Comparison of ENCODE assay signal across 30 mouse cellular contexts in the genomic region with DNA sequence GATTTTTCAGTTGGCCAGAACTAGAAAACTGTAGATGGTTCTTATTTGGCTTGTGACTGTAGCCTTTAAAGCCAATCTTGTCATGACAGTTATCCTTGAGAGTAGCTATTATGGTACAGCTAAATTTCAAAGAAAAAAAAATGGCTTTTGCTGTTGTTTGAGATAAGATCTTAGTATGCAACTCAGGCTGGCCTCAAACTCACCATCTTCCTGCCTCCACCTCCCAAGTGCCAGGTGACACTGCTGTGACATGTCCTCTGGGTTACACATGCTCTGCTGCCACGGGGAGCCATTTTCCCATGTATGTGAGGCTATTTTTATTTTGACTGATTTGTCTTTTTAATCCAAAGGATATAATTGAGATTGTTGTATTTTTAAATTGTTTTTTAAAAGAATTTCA.
DNase-seq lines count a peak whose midpoint lies in the region; ATAC-seq lines count a peak whose summit lies in the region.
"Had no signal": no experiment of that assay in that cellular context is flagged by ENCODE, and none has a peak within 500 bp of the region (broad histone marks: within the 10 kb centered on the region; RNA-seq: fewer than 3 reads in every experiment).

No protein-coding gene starts in this region.

- H3K36me3 ChIP-seq in heart, embryonic 16.5 days (ENCODE audit: control insufficient read depth, insufficient read depth): peaks cover 4% of the 10 kb centered on the region; the same call in 1 of the 2 replicates
- no peaks in the 10 kb centered on the region for H3K36me3 ChIP-seq in midbrain, embryonic 15.5 days (replicated peaks)
- H3K36me3 ChIP-seq: embryonic facial prominence, embryonic 10.5 days; embryonic facial prominence, embryonic 13.5 days; forebrain, embryonic 12.5 days; forebrain, embryonic 15.5 days; heart, embryonic 10.5 days; heart, embryonic 13.5 days; hindbrain, embryonic 10.5 days; hindbrain, embryonic 13.5 days had no signal

- H3K4me3 ChIP-seq in heart, embryonic 16.5 days (ENCODE audit: low read length): no peak overlapping the region
- H3K4me3 ChIP-seq in midbrain, embryonic 15.5 days: no peak overlapping the region
- H3K4me3 ChIP-seq: embryonic facial prominence, embryonic 10.5 days; embryonic facial prominence, embryonic 13.5 days; erythroblast, embryonic 14.5 days; forebrain, embryonic 12.5 days; forebrain, embryonic 15.5 days; heart, adult 2 months; heart, embryonic 10.5 days; heart, embryonic 13.5 days; hindbrain, embryonic 10.5 days; hindbrain, embryonic 13.5 days had no signal

- H3K4me2 ChIP-seq in heart, embryonic 16.5 days (ENCODE audit: low read depth, low read length): no peak overlapping the region
- H3K4me2 ChIP-seq in midbrain, embryonic 15.5 days: no peak overlapping the region
- H3K4me2 ChIP-seq: embryonic facial prominence, embryonic 13.5 days; forebrain, embryonic 12.5 days; forebrain, embryonic 15.5 days; heart, embryonic 13.5 days; hindbrain, embryonic 13.5 days had no signal

- H3K27ac ChIP-seq in heart, embryonic 16.5 days (ENCODE audit: low read length): peak overlapping the region; percentile 29; the same call in 1 of the 2 replicates
- H3K27ac ChIP-seq in midbrain, embryonic 15.5 days: no peak overlapping the region
- H3K27ac ChIP-seq: embryonic facial prominence, embryonic 10.5 days; embryonic facial prominence, embryonic 13.5 days; forebrain, embryonic 12.5 days; forebrain, embryonic 15.5 days; heart, adult 2 months; heart, embryonic 10.5 days; heart, embryonic 13.5 days; hindbrain, embryonic 10.5 days; hindbrain, embryonic 13.5 days had no signal

- intact Hi-C loops in heart, postnatal 14 days (cut with DNase I): no loop called here

- 63% methylated on average over 1 of the region's 1 CpGs for WGBS in heart, embryonic 16.5 days
- 78% methylated on average over 1 of the region's 1 CpGs for WGBS in midbrain, embryonic 15.5 days

- no peaks in the 10 kb centered on the region for H3K9me3 ChIP-seq in heart, embryonic 16.5 days (replicated peaks; ENCODE audit: control insufficient read depth, low read length)
- no peaks in the 10 kb centered on the region for H3K9me3 ChIP-seq in midbrain, embryonic 15.5 days
- H3K9me3 ChIP-seq: embryonic facial prominence, embryonic 10.5 days; embryonic facial prominence, embryonic 13.5 days; forebrain, embryonic 12.5 days; forebrain, embryonic 15.5 days; heart, embryonic 10.5 days; heart, embryonic 13.5 days; hindbrain, embryonic 10.5 days; hindbrain, embryonic 13.5 days had no signal

- H3K9ac ChIP-seq in heart, embryonic 16.5 days (ENCODE audit: low read length): no peak overlapping the region
- H3K9ac ChIP-seq in midbrain, embryonic 15.5 days: no peak overlapping the region
- H3K9ac ChIP-seq: embryonic facial prominence, embryonic 13.5 days; forebrain, embryonic 12.5 days; forebrain, embryonic 15.5 days; heart, embryonic 13.5 days; hindbrain, embryonic 13.5 days had no signal

- no peak for DNase-seq in heart, postnatal 14 days
- DNase-seq in thymus, postnatal 25 days: peak; percentile 32
- no peak for DNase-seq in thymus, adult 18-20 months
- DNase-seq in ovary, postnatal 10 days (ENCODE audit: low spot score): no peak
- no peak for DNase-seq in cerebellum, adult 9-10 months
- DNase-seq: adrenal gland, adult 2 months; adrenal gland, postnatal 14 days; cerebellum, adult 11 months; cerebellum, adult 2 months; cerebellum, postnatal 10 days; cerebellum, postnatal 36 days; embryo, embryonic 11 days; gastrocnemius, postnatal 10 days; gastrocnemius, postnatal 36 days; heart, adult 2 months; heart, postnatal 36 days had no signal

- H3K4me1 ChIP-seq in heart, embryonic 16.5 days (ENCODE audit: control insufficient read depth, insufficient read depth, low read length): peaks cover 63% of the 10 kb centered on the region
- H3K4me1 ChIP-seq in midbrain, embryonic 15.5 days: peaks cover 10% of the 10 kb centered on the region

- H3K27me3 ChIP-seq in heart, embryonic 16.5 days (ENCODE audit: control insufficient read depth, insufficient read depth, low read length): no peaks in the 10 kb centered on the region
- H3K27me3 ChIP-seq in midbrain, embryonic 15.5 days (replicated peaks): no peaks in the 10 kb centered on the region
- H3K27me3 ChIP-seq: embryonic facial prominence, embryonic 13.5 days; forebrain, embryonic 12.5 days; forebrain, embryonic 15.5 days; heart, embryonic 13.5 days; hindbrain, embryonic 13.5 days had no signal

- no peak for ATAC-seq in heart, embryonic 16.5 days (replicated peaks; ENCODE audit: extremely low read depth, insufficient read depth, low FRiP score)
- ATAC-seq in activated CD4-positive, CD25-positive, alpha-beta regulatory T cell, adult 4 months: peak; percentile 15
- no peak for ATAC-seq in midbrain, embryonic 15.5 days (replicated peaks)
- ATAC-seq: forebrain, embryonic 15.5 days; hindbrain, embryonic 16.5 days; inflammation-experienced regulatory T-cells, adult 6 months had no signal
